Mouse (Mus musculus) small intestine, adult 2 months (tissue): ENCODE data around the gene Mgll.

Experiments used
- CTCF ChIP-seq: fragments of 200-500 bp; IDR thresholded peaks from 2 replicates; pipeline ENCODE4 v1.5.1; 2012; ENCODE audit warnings: low read depth, mild to moderate bottlenecking, control low read depth, inconsistent platforms, low read length, moderate library complexity, mixed read lengths; ENCODE audit not compliant: insufficient replicate concordance, insufficient read length; ENCODE audit errors: extremely low read depth
- POLR2A ChIP-seq: fragments of 200-500 bp; IDR thresholded peaks from 2 replicates; pipeline ENCODE4 v1.6.1; 2012; ENCODE audit warnings: low read depth, mild to moderate bottlenecking, control low read depth, inconsistent platforms, low read length, moderate library complexity

GRCm38 (mm10) chr6:88683380-88684053, 40.7 kb upstream of the Mgll start:
- TF ChIP-seq CTCF (no peak), POLR2A (no peak)
